Mouse (Mus musculus) embryonic facial prominence, embryonic 15.5 days (tissue): ENCODE measurements around the gene Tom1. TPM values are rescaled to one million over a fixed set of nuclear protein-coding genes. Genes with fewer than 3 reads are reported as not detected.

Experiments used
- ATAC-seq: fragments of 200-750 bp; cut with Nextera tagmentation; 2 replicates; pipeline ENCODE4 v1.8.0; 2017; ENCODE audit warnings: low read depth, moderate TSS enrichment; ENCODE audit not compliant: insufficient number of reproducible peaks, low FRiP score, low TSS enrichment
- H3K27ac ChIP-seq: fragments of 300-500 bp; sonication (generic); replicated peaks from 2 replicates; pipeline ENCODE4 v1.5.1; 2015; ENCODE audit warnings: mild to moderate bottlenecking, inconsistent platforms
- H3K27me3 ChIP-seq: fragments of 300-500 bp; sonication (generic); 2 replicates; pipeline ENCODE4 v1.6.1; 2015; ENCODE audit warnings: inconsistent platforms
- H3K36me3 ChIP-seq: fragments of 300-500 bp; sonication (generic); 2 replicates; pipeline ENCODE4 v1.6.1; 2015; ENCODE audit warnings: mild to moderate bottlenecking, inconsistent platforms
- H3K4me1 ChIP-seq: fragments of 300-500 bp; sonication (generic); 2 replicates; pipeline ENCODE4 v1.6.1; 2015; ENCODE audit warnings: inconsistent platforms
- H3K4me2 ChIP-seq: fragments of 300-500 bp; sonication (generic); replicated peaks from 2 replicates; pipeline ENCODE4 v1.6.1; 2015; ENCODE audit warnings: mild to moderate bottlenecking, inconsistent platforms
- H3K4me3 ChIP-seq: fragments of 300-500 bp; sonication (generic); replicated peaks from 2 replicates; pipeline ENCODE4 v1.5.1; 2015; ENCODE audit warnings: mild to moderate bottlenecking, inconsistent platforms
- H3K9ac ChIP-seq: fragments of 300-500 bp; sonication (generic); 2 replicates; pipeline ENCODE4 v1.6.1; 2015; ENCODE audit warnings: inconsistent platforms
- H3K9me3 ChIP-seq: fragments of 300-500 bp; sonication (generic); replicated peaks from 2 replicates; pipeline ENCODE4 v1.6.1; 2016; ENCODE audit warnings: inconsistent platforms
- WGBS: fragments of 180-500 bp; shearing (Covaris S2); methylation state at CpG from one replicate; pipeline ENCODE4 v1.1.7; 2015; 5-methylcytosine and 5-hydroxymethylcytosine counted together
- polyA plus RNA-seq: library from polyadenylated mRNA; unstranded; fragments of >200 nt; fragmentation: Nextera tagmentation; extraction: Ambion mirVana; gene quantifications from 2 replicates; pipeline ENCODE4 v1.2.1, GENCODE M21; 2015

Gene Tom1
- polyA plus RNA-seq, 1 experiment from 2014 or later = 50.0 TPM

DNA sequence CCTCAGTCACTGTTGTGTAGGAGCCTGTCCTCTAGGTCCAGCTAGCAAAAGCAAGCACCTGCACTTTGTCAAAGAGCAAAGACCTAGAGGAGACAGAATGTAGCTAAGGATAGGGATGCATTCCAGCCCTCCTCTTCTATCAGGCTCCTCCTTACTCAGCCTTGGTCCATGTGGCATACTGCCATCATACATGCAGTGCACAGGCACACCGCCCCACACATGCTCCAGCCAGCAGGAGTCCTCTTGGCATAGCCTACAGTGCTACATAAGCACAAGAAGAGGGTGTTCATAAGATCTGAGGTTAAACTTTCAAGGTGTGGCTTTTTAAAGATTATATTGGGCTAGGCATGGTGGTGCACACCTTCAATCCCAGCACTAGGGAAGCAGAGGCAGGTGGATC lies 41.4 kb downstream of the Tom1 start:
- ATAC-seq = no peak
- H3K27me3 ChIP-seq = no peaks in the 10 kb centered on the region
- no peak overlapping the region for H3K27ac ChIP-seq
- H3K4me1 ChIP-seq = no peaks in the 10 kb centered on the region
- no peak overlapping the region for H3K4me2 ChIP-seq
- H3K9me3 ChIP-seq = no peaks in the 10 kb centered on the region
- 85% methylated on average over 1 of the region's 1 CpGs for WGBS
- no peaks in the 10 kb centered on the region for H3K36me3 ChIP-seq
- H3K4me3 ChIP-seq = no peak overlapping the region
- no peak overlapping the region for H3K9ac ChIP-seq

DNA sequence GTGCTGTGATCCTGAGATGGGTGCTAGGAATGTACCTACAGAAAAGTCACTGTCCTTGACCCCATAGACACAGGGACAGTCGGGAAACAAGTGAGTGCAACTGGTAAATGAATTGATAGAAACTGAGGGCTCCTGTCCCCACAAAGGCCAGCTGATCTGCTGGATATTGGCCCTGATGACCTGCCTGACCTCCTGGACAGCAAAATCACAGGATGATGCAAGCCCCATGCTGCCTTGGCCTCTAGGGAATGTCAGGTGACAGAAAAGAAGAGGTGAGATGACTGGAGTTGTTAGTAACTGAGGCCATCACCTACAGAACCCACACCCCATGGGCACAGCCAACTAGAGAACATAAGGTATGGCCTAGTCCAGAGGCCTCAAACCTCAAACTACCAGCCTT lies 44.7 kb downstream of the Tom1 start:
- Histone ChIP-seq H3K4me3 (no peak overlapping the region), H3K36me3 (no peaks in the 10 kb centered on the region), H3K27ac (no peak overlapping the region), H3K9ac (no peak overlapping the region), H3K27me3 (no peaks in the 10 kb centered on the region), H3K4me1 (no peaks in the 10 kb centered on the region), H3K4me2 (no peak overlapping the region), H3K9me3 (no peaks in the 10 kb centered on the region)
- 90% methylated on average over 1 of the region's 1 CpGs for WGBS
- no peak for ATAC-seq

DNA sequence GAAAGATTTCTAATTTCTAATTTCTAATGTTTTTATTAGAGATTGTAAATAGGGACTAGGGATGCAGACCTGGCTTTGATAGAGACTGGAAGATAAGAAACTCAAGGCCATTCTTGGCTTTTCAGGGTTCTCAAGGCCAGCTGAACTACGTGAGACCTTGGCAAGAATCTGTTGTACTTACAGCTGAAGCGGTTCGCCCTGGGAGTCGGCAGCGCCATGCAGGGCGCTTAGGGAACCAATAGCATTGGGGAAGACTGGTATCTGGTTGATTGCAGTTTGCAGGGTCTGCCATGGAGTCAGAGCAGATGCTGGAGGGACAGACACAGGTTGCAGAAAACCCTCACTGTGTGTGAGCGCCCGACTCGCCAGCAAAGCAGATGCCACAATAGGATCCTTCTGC lies 45.3 kb downstream of the Tom1 start:
- no peaks in the 10 kb centered on the region for H3K9me3 ChIP-seq
- no peak overlapping the region for H3K9ac ChIP-seq
- no peak overlapping the region for H3K4me3 ChIP-seq
- H3K4me1 ChIP-seq = no peaks in the 10 kb centered on the region
- WGBS = 92% methylated on average over 9 of the region's 9 CpGs
- no peak for ATAC-seq
- no peak overlapping the region for H3K27ac ChIP-seq
- no peak overlapping the region for H3K4me2 ChIP-seq
- no peaks in the 10 kb centered on the region for H3K36me3 ChIP-seq
- no peaks in the 10 kb centered on the region for H3K27me3 ChIP-seq

DNA sequence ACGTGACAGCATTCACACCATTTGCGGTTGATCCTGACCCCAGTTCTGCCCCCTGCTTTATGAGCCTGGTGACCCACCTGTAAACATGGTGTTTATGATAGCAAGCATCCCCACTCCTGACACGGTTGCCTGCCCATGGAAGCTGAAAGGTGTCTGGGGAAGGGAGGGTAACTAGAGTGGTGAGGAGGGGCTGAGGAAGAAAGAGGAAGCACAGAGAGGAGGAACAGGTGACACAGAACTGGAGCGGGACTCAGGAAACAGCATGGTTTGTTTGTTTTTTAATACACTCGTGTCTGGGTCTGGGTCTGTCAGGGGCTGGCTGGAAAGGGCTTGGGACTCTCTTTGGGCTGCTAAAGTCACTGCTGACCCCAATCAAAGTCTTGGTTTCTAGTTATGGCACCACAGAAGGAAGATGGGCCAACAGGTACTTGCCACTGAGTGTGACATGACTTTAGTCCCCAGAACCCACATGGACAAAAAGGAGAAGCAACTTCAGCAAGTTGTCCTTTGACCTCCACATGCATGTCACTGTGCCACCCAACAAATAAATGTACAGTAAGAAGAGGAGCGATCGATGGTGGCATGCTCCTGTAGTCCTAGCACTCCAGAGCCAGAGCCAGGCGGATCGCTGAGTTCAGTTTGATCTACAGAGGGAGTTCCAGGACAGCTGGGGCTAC lies 48.0 kb downstream of the Tom1 start:
- H3K4me3 ChIP-seq = no peak overlapping the region
- H3K9ac ChIP-seq = no peak overlapping the region
- WGBS = 78% methylated on average over 9 of the region's 9 CpGs
- H3K36me3 ChIP-seq = no peaks in the 10 kb centered on the region
- ATAC-seq = no peak
- H3K4me2 ChIP-seq = no peak overlapping the region
- H3K27ac ChIP-seq = no peak overlapping the region
- H3K9me3 ChIP-seq = no peaks in the 10 kb centered on the region
- H3K27me3 ChIP-seq = no peaks in the 10 kb centered on the region
- H3K4me1 ChIP-seq = no peaks in the 10 kb centered on the region

DNA sequence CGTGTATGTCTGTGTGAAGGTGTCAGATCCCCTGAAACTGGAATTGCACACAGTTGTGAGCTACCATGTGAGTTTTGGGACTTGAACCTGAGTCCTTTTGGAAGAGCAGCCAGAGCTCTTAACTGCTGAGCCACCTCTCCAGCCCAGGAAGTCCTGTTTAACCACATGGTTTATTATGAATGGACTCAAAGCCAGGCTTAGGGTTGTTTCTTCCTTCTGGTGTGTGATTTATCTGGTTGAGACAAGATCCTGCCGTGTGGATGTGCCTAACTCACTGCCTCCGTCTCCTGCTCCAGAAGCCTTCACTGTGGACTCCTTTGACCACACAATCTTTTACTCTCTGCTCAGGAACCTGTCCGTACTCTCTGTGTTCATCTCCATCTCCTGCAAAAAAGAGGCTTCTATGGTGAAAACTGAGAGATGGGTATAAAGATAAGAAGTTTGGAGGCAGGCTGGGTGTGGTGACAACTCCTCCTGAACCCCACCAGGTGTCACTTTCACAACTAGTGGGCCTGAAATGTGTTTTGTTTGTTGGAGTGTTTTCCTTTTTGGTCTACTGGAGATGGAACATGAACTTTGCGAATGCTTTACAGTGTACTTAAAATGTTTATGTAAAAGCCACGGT lies 48.8 kb downstream of the Tom1 start:
- Histone ChIP-seq H3K27ac (no peak overlapping the region), H3K9ac (no peak overlapping the region), H3K36me3 (no peaks in the 10 kb centered on the region), H3K9me3 (no peaks in the 10 kb centered on the region), H3K27me3 (no peaks in the 10 kb centered on the region), H3K4me3 (no peak overlapping the region), H3K4me2 (no peak overlapping the region), H3K4me1 (no peaks in the 10 kb centered on the region)
- 78% methylated on average over 6 of the region's 6 CpGs for WGBS
- ATAC-seq = no peak

DNA sequence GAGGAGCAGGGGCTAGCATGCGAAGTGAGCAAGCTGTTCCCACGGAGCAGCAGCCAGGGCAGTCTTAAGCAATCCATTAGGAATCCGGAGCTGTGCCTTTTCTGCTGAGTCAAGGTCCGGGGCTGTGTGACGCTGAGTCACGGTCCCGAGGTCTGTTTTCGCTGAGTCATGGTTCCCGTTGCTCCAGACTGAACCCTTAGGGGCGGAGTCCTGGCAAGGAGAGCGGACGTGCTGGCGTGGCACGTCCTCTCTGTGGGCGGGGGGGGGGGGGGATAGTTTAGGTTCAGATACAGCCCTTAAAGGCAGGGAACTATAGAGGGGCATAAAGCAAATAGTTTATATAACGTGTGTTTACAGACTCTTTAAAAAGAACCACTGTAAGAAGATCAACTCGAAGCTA lies 50.3 kb downstream of the Tom1 start:
- Histone ChIP-seq H3K4me2 (peak overlapping the region; percentile 49), H3K27ac (peak overlapping the region; percentile 48; the same call in 1 of the 2 replicates), H3K27me3 (no peaks in the 10 kb centered on the region), H3K36me3 (no peaks in the 10 kb centered on the region), H3K4me1 (peaks cover 1% of the 10 kb centered on the region), H3K9ac (no peak overlapping the region), H3K4me3 (peak overlapping the region; percentile 36), H3K9me3 (no peaks in the 10 kb centered on the region)
- WGBS = 3% methylated on average over 17 of the region's 17 CpGs
- ATAC-seq = peak; percentile 93

DNA sequence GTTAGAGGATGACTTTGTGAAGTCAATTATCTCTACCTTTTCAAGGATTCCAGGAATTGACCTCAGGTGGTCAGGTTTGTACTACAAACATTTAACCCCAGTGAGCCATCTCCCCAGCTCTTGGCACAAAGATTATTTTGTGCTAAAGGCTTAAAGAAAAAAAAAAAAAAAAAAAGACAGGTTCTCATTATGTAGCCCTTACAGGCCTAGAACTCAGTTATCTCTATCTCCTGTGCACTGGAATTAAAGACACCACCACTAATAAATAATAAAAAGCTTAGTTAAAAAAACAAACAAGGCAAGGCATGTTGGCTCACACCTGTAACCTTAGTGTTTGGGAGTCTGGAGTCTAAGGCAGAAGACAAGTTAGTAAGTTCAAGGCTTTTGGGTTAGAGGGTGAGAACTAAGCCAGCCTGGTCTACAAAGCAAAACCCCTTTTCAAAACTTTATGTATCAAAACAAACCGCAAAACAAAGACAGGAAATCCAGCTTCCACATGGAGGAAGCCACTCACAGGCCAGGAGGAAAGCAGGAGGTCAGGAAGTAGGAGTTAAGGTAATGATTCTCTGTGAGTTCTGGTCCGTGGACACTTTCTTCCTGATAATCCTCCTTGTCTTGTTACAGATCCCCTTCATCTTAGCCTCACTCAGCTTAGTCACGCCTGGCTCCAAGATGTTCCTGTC lies 51.0 kb downstream of the Tom1 start:
- H3K4me3 ChIP-seq = no peak overlapping the region
- H3K27ac ChIP-seq = no peak overlapping the region
- H3K27me3 ChIP-seq = no peaks in the 10 kb centered on the region
- peak overlapping the region; percentile 49; the same call in 1 of the 2 replicates for H3K4me2 ChIP-seq
- no peaks in the 10 kb centered on the region for H3K36me3 ChIP-seq
- peaks cover 8% of the 10 kb centered on the region for H3K4me1 ChIP-seq
- 73% methylated on average over 3 of the region's 3 CpGs for WGBS
- H3K9me3 ChIP-seq = no peaks in the 10 kb centered on the region
- ATAC-seq = no peak
- H3K9ac ChIP-seq = no peak overlapping the region

DNA sequence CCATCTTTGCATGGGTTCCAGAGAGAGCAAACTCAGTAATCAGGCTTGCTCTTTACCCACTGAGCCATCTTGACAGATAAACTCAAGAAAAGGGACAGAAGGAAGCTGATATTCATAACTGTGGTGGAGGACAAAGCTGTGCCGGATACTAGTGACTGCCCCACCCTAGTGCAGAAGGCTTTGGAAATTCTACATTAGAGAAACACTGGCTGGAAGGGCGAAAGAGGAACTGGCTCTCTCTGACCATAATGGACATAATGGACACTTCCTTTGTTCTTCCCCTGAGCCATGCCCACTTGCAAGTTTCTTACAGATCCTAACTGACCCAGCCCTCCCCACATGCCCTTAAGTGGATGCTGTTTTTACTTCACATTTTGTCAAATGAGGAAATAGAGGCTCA lies 52.5 kb downstream of the Tom1 start:
- H3K36me3 ChIP-seq = no peaks in the 10 kb centered on the region
- no peaks in the 10 kb centered on the region for H3K9me3 ChIP-seq
- H3K4me3 ChIP-seq = no peak overlapping the region
- ATAC-seq = no peak
- no peak overlapping the region for H3K27ac ChIP-seq
- WGBS = 86% methylated on average over 2 of the region's 2 CpGs
- H3K9ac ChIP-seq = no peak overlapping the region
- no peak overlapping the region for H3K4me2 ChIP-seq
- no peaks in the 10 kb centered on the region for H3K27me3 ChIP-seq
- H3K4me1 ChIP-seq = peaks cover 9% of the 10 kb centered on the region

DNA sequence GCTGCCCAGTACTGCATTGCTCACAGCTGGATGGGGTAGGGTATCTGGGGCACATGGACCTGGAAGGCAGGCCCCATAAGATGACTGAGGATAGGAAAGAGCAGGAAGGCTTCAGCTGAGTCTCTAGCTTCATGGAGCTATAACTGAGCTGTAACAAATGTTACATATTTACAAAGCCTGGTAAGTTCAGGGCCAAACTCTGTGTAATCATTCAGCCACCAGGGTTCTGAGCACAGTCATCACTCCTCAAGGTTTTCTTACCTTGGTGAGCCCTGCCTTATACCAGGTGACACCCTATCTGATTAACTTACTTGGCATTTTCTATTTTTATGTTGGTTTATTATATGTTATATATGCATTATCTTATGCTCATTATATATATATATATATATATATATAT lies 53.6 kb downstream of the Tom1 start:
- H3K27me3 ChIP-seq = no peaks in the 10 kb centered on the region
- H3K9me3 ChIP-seq = no peaks in the 10 kb centered on the region
- H3K4me1 ChIP-seq = peaks cover 9% of the 10 kb centered on the region
- H3K9ac ChIP-seq = no peak overlapping the region
- H3K4me2 ChIP-seq = no peak overlapping the region
- no peak overlapping the region for H3K27ac ChIP-seq
- H3K4me3 ChIP-seq = no peak overlapping the region
- H3K36me3 ChIP-seq = no peaks in the 10 kb centered on the region
- ATAC-seq = no peak

DNA sequence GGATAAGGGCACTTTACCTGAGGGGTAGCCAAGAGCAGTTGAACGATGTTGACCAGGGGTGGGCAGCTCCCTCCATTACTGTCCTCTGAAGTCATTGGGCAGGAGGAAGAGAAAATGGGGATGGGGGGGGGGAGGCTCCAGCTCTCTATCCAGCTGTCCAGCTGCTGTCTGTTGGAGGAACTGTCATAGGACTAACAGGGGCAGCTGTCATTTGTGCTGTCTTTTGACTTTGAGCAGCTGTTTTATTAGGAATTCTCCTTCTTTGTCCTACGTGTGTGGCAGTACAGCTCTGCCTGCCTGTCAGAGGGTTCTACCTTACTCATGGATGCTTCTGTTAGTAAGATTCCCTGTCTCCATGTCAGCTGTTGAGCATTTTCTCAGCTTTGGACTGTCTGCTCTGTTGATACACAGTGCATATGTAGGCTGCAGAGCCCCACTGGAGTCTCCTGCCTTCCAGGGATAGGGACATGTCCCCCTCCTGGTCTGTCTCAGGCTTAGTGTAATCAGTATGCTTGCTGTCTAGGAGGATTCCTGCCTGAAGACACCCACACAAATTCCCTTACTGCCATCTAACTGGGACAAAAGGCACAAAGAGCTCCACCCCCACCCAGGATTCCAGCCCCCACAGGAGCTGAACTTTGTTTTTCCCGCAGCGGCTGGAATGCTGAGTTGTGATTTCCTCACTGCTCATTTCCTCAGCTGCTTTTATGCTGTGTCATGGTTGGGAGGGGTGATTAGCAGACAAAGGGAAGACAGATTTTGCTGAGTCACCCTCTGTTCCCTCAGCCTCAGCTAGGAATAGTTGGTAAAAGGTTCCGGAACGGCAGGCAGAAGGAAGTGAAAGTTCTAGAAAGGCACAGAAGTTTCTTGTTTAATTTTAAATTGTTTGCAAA lies 55.7 kb downstream of the Tom1 start:
- ATAC-seq = peak; percentile 59; the same call in 1 of the 2 replicates
- H3K4me2 ChIP-seq = peak overlapping the region; percentile 44
- no peaks in the 10 kb centered on the region for H3K9me3 ChIP-seq
- no peaks in the 10 kb centered on the region for H3K27me3 ChIP-seq
- H3K9ac ChIP-seq = no peak overlapping the region
- WGBS = 13% methylated on average over 6 of the region's 6 CpGs
- H3K36me3 ChIP-seq = no peaks in the 10 kb centered on the region
- H3K4me3 ChIP-seq = peak overlapping the region; percentile 17
- peak overlapping the region; percentile 81 for H3K27ac ChIP-seq
- H3K4me1 ChIP-seq = peaks cover 14% of the 10 kb centered on the region

DNA sequence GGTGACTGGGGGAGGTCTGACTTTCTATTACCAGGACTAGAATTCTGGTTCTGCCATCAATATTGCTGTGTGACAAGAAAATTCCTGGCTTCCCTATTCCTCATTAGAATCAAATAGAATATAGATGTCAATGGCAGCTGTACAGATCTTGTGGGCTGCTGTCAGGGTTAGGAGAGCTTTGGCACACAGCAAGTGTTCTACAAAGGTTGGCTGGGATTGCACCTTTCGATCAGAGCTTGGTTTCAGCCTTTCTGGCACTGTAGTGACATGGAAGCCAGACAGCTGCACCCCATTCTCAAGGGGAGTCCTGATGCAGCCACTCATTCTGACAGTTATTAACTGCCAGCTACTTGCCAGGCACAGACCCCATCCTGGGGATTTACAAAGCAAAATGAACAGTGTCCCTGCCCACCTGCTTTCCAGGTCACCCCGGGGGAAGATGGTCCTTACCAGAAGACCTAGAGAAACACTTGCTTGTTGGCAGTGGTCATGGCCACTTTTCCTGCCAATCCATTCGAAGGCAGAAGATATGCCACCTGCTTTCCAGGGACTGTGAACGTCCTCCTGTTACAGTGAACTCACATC lies 57.4 kb downstream of the Tom1 start:
- WGBS = 82% methylated on average over 4 of the region's 4 CpGs
- no peaks in the 10 kb centered on the region for H3K9me3 ChIP-seq

More for the DNA sequence above, 57.4 kb downstream of the Tom1 start:
- ATAC-seq = no peak
- Histone ChIP-seq H3K9ac (no peak overlapping the region), H3K36me3 (no peaks in the 10 kb centered on the region), H3K4me2 (no peak overlapping the region), H3K4me3 (no peak overlapping the region), H3K4me1 (peaks cover 14% of the 10 kb centered on the region), H3K27ac (no peak overlapping the region), H3K27me3 (no peaks in the 10 kb centered on the region)
